Mouse (Mus musculus): Measurements from ENCODE around the gene Gm10720.
"Not testable (repeated sequence)": the region's sequence is repeated elsewhere in the genome, so short reads cannot be mapped to it uniquely, and the experiment has no call there.

DNA sequence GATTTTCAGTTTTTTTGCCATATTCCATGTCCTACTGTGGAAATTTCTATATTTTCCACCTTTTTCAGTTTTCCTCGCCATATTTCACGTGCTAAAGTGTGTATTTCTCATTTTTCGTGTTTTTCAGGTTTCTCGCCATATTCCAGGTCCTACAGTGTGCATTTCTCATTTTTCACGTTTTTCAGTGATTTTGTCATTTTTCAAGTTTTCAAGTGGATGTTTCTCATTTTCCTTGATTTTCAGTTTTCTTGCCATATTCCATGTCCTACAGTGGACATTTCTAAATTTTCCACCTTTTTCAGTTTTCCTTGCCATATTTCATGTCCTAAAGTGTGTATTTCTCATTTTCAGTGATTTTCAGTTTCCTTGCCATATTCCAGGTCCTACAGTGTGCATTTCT, 10.7 kb downstream of the Gm10720 start:
- TF ChIP-seq POLR2A, CTCF (IDR thresholded peaks at IDR 0.05; ENCODE audit: insufficient read depth, low read depth, low read length): not testable (repeated sequence)

All from olfactory bulb, adult 2 months (tissue).